Mouse (Mus musculus) heart, postnatal 0 days (tissue): ENCODE measurements at regions not wholly inside any gene's neighbourhood (a gene's known extent, or its start where the extent isn't known, plus 50 kb on each side); places are given as distances from the start of the nearest gene placed in this dataset.

Experiments
- CTCF ChIP-seq: IDR thresholded peaks from 2 replicates; pipeline ENCODE4 v1.5.1; 2016; ENCODE audit warnings: antibody characterized with exemption, control low read depth, low read depth
- EP300 ChIP-seq: IDR thresholded peaks from 2 replicates; pipeline ENCODE4 v1.6.1; 2016; ENCODE audit warnings: antibody characterized with exemption, low read depth

- TF ChIP-seq CTCF (no peak), EP300 (no peak)
Measured at GRCm38 (mm10) chr4:75779492-75779891, 501.4 kb upstream of the Dmac1 start.
